Comparison of ENCODE assay signal across 8 mouse cellular contexts in the genomic region with DNA sequence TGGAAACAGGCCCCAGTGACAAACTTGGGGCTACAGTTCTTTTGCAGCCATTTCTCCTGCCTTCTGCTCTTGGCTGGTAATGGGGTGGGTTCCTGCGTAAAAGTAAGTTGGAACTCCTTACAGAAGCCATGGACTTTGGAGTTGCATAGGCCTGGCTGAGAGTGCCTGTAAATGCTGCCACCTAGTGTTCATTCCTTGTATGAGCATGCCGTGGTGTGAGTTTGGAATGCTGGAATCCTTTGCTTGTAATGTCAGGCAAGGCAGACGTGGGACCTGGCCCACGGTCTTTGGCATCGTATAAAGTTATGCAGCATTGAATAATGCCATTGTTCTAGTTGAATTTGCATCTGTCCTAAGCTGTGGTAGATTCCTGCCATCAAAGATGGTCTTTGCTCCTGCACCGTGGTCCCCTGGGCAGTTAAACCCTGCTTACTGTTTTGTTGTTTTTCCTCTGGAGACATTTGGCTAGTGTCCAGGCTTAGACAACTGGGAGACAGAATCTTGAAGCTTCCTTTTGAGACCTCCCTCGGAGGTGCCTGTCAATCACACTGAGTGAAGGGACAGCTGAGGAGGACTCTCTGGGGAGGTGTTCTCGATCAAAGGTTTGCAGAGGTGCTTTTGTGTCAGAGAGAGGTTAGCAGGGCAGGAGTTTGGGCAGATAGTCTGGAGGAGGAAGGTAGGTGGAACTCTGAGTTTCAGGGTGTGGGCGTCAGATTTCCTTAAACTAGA. TPM values are rescaled to one million over a fixed set of nuclear protein-coding genes. Genes with fewer than 3 reads are reported as not detected.
DNase-seq lines count a peak whose midpoint lies in the region; ATAC-seq and TF ChIP-seq lines count a peak whose summit lies in the region.

No protein-coding gene starts in this region.

- H3K4me3 ChIP-seq in heart, embryonic 12.5 days = no peak overlapping the region
- H3K4me3 ChIP-seq in forebrain, embryonic 11.5 days (ENCODE audit: low read depth, low read length) = no peak overlapping the region
- H3K4me3 ChIP-seq in layer of hippocampus, adult 2 months = no peak overlapping the region
- H3K4me3 ChIP-seq in lung, postnatal 0 days (ENCODE audit: low read depth, low read length) = no peak overlapping the region

- TF ChIP-seq EP300 in lung, postnatal 0 days (IDR thresholded peaks at IDR 0.05) = no peak

- no peak overlapping the region for H3K27ac ChIP-seq in heart, embryonic 12.5 days (ENCODE audit: poor library complexity, severe bottlenecking)
- H3K27ac ChIP-seq in forebrain, embryonic 11.5 days (ENCODE audit: low read depth, low read length) = no peak overlapping the region
- no peak overlapping the region for H3K27ac ChIP-seq in layer of hippocampus, adult 2 months
- no peak overlapping the region for H3K27ac ChIP-seq in lung, postnatal 0 days (ENCODE audit: low read length)

- WGBS in heart, embryonic 12.5 days = 24% methylated on average over 9 of the region's 9 CpGs
- 33% methylated on average over 9 of the region's 9 CpGs for WGBS in forebrain, embryonic 11.5 days
- WGBS in lung, postnatal 0 days = 18% methylated on average over 9 of the region's 9 CpGs

- peaks cover 8% of the 10 kb centered on the region for H3K4me1 ChIP-seq in heart, embryonic 12.5 days (replicated peaks)
- H3K4me1 ChIP-seq in forebrain, embryonic 11.5 days (replicated peaks; ENCODE audit: control insufficient read depth, insufficient read depth, low read length) = no peaks in the 10 kb centered on the region
- H3K4me1 ChIP-seq in lung, postnatal 0 days (ENCODE audit: insufficient read depth, low read depth, low read length) = peaks cover 5% of the 10 kb centered on the region; the same call in 1 of the 2 replicates

- no peak overlapping the region for H3K4me2 ChIP-seq in heart, embryonic 12.5 days
- no peak overlapping the region for H3K4me2 ChIP-seq in forebrain, embryonic 11.5 days (ENCODE audit: low read depth, low read length, severe bottlenecking)
- H3K4me2 ChIP-seq in lung, postnatal 0 days (replicated peaks; ENCODE audit: low read depth, low read length) = no peak overlapping the region

- peak; percentile 98 for TF ChIP-seq CTCF in layer of hippocampus, adult 2 months (conservative IDR thresholded peaks at IDR 0.05)
- TF ChIP-seq CTCF in lung, postnatal 0 days (IDR thresholded peaks at IDR 0.05) = peak; percentile 99

- peaks cover 27% of the 10 kb centered on the region; the same call in 1 of the 2 replicates for H3K27me3 ChIP-seq in heart, embryonic 12.5 days (replicated peaks)
- no peaks in the 10 kb centered on the region for H3K27me3 ChIP-seq in forebrain, embryonic 11.5 days (ENCODE audit: control insufficient read depth, insufficient read depth, low read length)
- H3K27me3 ChIP-seq in lung, postnatal 0 days (replicated peaks; ENCODE audit: insufficient read depth, low read length) = no peaks in the 10 kb centered on the region

- H3K9ac ChIP-seq in heart, embryonic 12.5 days = no peak overlapping the region
- no peak overlapping the region for H3K9ac ChIP-seq in forebrain, embryonic 11.5 days (ENCODE audit: low read length)
- no peak overlapping the region for H3K9ac ChIP-seq in lung, postnatal 0 days (replicated peaks; ENCODE audit: low read depth)

- H3K9me3 ChIP-seq in heart, embryonic 12.5 days (replicated peaks) = no peaks in the 10 kb centered on the region
- no peaks in the 10 kb centered on the region for H3K9me3 ChIP-seq in forebrain, embryonic 11.5 days (ENCODE audit: control insufficient read depth, low read length)
- no peaks in the 10 kb centered on the region for H3K9me3 ChIP-seq in lung, postnatal 0 days (ENCODE audit: low read length)

- peak; percentile 95 for DNase-seq in heart, adult 11 months
- DNase-seq in c-Kit-positive CD71-positive TER-119-negative erythroid progenitor cells, embryonic 14.5 days (ENCODE audit: low read depth) = peak; percentile 50
- DNase-seq in forebrain, embryonic 11.5 days (ENCODE audit: low spot score) = peak; percentile 82
- peak; percentile 85 for DNase-seq in heart, postnatal 4 days
- DNase-seq in layer of hippocampus, adult 2 months (ENCODE audit: low spot score in 2 of 2) = peak; percentile 66 to 85
- DNase-seq in lung, postnatal 0 days (ENCODE audit: low spot score) = peak; percentile 87
- DNase-seq in retina, postnatal 1 day = peak; percentile 87

- H3K36me3 ChIP-seq in heart, embryonic 12.5 days = no peaks in the 10 kb centered on the region
- H3K36me3 ChIP-seq in forebrain, embryonic 11.5 days (ENCODE audit: control insufficient read depth, insufficient read depth, low read length) = no peaks in the 10 kb centered on the region
- no peaks in the 10 kb centered on the region for H3K36me3 ChIP-seq in lung, postnatal 0 days (ENCODE audit: insufficient read depth, low read length)

- ATAC-seq in heart, embryonic 12.5 days (ENCODE audit: insufficient number of reproducible peaks, low FRiP score) = no peak; the same call in 1 of the 2 replicates
- 0 out of 2 replicates have a peak, but pooled peaks have one; percentile 34 for ATAC-seq in forebrain, embryonic 11.5 days (replicated peaks; ENCODE audit: low FRiP score)
- ATAC-seq in lung, postnatal 0 days = peak; percentile 46

RNA-seq across cellular contexts. Expression of a gene that starts 58.1 kb away (rescaled TPM):
- polyA plus RNA-seq in heart, embryonic 12.5 days (2016; fragmentation: Nextera tagmentation; extraction: Ambion mirVana) = 19.8 and 21.4 TPM in 2 replicates
- 9.0 and 11.7 TPM in 2 replicates for polyA plus RNA-seq in forebrain, embryonic 11.5 days (2014; fragmentation: Nextera tagmentation; extraction: Ambion mirVana)
- total RNA-seq in heart, postnatal 4 days (2021) = 10 to 100 TPM; 86.0 to 87.2 TPM
- total RNA-seq in layer of hippocampus, adult 2 months (2021) = 10 to 100 TPM; 13.2 to 23.5 TPM
- polyA plus RNA-seq in lung, postnatal 0 days (2015; fragmentation: Nextera tagmentation; extraction: Ambion mirVana) = 42.4 and 55.6 TPM in 2 replicates
